Mouse (Mus musculus): ENCODE data around the gene Uqcc2. TPM values are rescaled to one million over a fixed set of nuclear protein-coding genes. Genes with fewer than 3 reads are reported as not detected.

The Uqcc2 gene
- 23.4 TPM for polyA plus RNA-seq (2014; fragmentation: Illumina TruSeq; extraction: RNeasy Lipid Tissue Mini Kit (QIAGEN cat#74804); ENCODE audit: low read depth, low replicate concordance)

GRCm38 (mm10) chr17:27133551-27134141 is at the start of gene Uqcc2:
TSS of gene Uqcc2 (minus strand) at chr17:27133916.

GRCm38 (mm10) chr17:27167545-27167944 is 33.8 kb upstream of the Uqcc2 start, which contains the start of gene Ip6k3:
TSS of gene Ip6k3 (minus strand) at chr17:27167795.

Other genes starting within 250 kb of the Uqcc2 start
- not detected for gene Kifc5b, start 216.8 kb downstream of the Uqcc2 start, polyA plus RNA-seq (2014; fragmentation: Illumina TruSeq; extraction: RNeasy Lipid Tissue Mini Kit (QIAGEN cat#74804); ENCODE audit: low read depth, low replicate concordance)
- 3.4 TPM for gene Phf1, start 200.9 kb downstream of the Uqcc2 start, polyA plus RNA-seq (2014; fragmentation: Illumina TruSeq; extraction: RNeasy Lipid Tissue Mini Kit (QIAGEN cat#74804); ENCODE audit: low read depth, low replicate concordance)
- gene Cuta, start 194.3 kb downstream of the Uqcc2 start, polyA plus RNA-seq (2014; fragmentation: Illumina TruSeq; extraction: RNeasy Lipid Tissue Mini Kit (QIAGEN cat#74804); ENCODE audit: low read depth, low replicate concordance) = 17.7 TPM
- 0.93 TPM for gene Syngap1, start 192.7 kb downstream of the Uqcc2 start, polyA plus RNA-seq (2014; fragmentation: Illumina TruSeq; extraction: RNeasy Lipid Tissue Mini Kit (QIAGEN cat#74804); ENCODE audit: low read depth, low replicate concordance)
- 10.1 TPM for gene Zbtb9, start 160.7 kb downstream of the Uqcc2 start, polyA plus RNA-seq (2014; fragmentation: Illumina TruSeq; extraction: RNeasy Lipid Tissue Mini Kit (QIAGEN cat#74804); ENCODE audit: low read depth, low replicate concordance)
- 1.7 TPM for gene Bak1, start 104.9 kb downstream of the Uqcc2 start, polyA plus RNA-seq (2014; fragmentation: Illumina TruSeq; extraction: RNeasy Lipid Tissue Mini Kit (QIAGEN cat#74804); ENCODE audit: low read depth, low replicate concordance)
- gene Itpr3, start 76.6 kb downstream of the Uqcc2 start, polyA plus RNA-seq (2014; fragmentation: Illumina TruSeq; extraction: RNeasy Lipid Tissue Mini Kit (QIAGEN cat#74804); ENCODE audit: low read depth, low replicate concordance) = 0.29 TPM
- gene Ip6k3, start 33.9 kb upstream of the Uqcc2 start, polyA plus RNA-seq (2014; fragmentation: Illumina TruSeq; extraction: RNeasy Lipid Tissue Mini Kit (QIAGEN cat#74804); ENCODE audit: low read depth, low replicate concordance) = 0.23 TPM
- gene Lemd2, start 70.6 kb upstream of the Uqcc2 start, polyA plus RNA-seq (2014; fragmentation: Illumina TruSeq; extraction: RNeasy Lipid Tissue Mini Kit (QIAGEN cat#74804); ENCODE audit: low read depth, low replicate concordance) = 3.1 TPM